Comparison of ENCODE assay signal across 13 mouse cellular contexts in the genomic region with DNA sequence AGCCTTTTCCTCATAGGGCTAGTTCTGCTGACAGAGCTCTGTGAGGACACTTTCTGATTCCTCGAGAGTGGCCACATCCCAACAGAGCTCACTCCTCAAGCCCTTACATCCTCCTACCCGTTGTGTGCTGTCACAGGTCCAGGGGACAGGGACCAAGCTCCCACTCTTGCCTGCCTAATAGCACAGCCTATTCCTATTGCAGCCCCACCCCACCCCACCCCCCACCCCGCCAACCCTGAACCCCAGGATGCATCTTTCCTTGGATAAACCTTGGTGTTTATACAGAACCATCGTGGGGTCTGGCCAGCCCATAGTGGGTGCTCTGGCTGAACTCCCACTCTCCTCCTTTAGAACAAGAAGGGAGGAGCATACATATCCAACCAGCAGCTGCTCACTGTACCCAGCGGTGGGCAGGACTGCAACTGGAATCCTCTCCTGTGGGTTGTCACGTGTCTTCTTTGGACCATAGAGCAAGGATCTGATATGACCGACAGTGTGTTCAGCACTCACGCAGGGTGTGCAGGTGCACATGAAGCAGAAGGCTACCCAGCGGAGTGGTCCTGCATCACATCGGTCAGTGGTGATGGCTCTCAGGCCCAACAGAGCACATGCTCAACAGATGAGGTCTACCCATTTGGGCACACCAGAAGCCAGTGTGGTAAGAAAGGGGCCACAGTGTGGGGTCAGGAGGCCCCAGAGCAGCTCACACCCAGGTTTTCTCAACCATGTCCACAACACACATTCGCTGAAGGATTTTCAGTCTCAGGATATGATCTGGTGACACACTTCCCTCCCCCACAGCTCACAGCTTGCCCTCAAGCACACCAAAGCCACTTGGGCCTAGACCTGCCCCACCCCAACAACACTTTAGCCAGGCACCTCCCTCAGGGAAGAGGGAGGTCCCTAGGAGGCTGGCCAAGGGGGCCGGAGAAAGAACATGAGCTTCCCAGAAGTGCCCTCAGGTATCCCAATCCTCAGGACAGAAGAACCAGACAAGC. TPM values are rescaled to one million over a fixed set of nuclear protein-coding genes. Genes with fewer than 3 reads are reported as not detected.
A peak's percentile ranks its signal among the peaks of the same experiment; 100 is the strongest.
DNase-seq lines count a peak whose midpoint lies in the region; ATAC-seq lines count a peak whose summit lies in the region.
"Had no signal": no experiment of that assay in that cellular context is flagged by ENCODE, and none has a peak within 500 bp of the region (broad histone marks: within the 10 kb centered on the region; RNA-seq: fewer than 3 reads in every experiment).

No protein-coding gene starts in this region.

- 91% methylated on average over 12 of the region's 12 CpGs for WGBS in hindbrain, embryonic 11.5 days
- WGBS in hindbrain, embryonic 13.5 days: 88% methylated on average over 12 of the region's 12 CpGs

- no peaks in the 10 kb centered on the region for H3K27me3 ChIP-seq in hindbrain, embryonic 11.5 days (ENCODE audit: control insufficient read depth, insufficient read depth, low read length)
- no peaks in the 10 kb centered on the region for H3K27me3 ChIP-seq in hindbrain, embryonic 13.5 days
- H3K27me3 ChIP-seq: CH12.LX; embryonic facial prominence, embryonic 12.5 days; limb, embryonic 13.5 days had no signal

- no peaks in the 10 kb centered on the region for H3K36me3 ChIP-seq in hindbrain, embryonic 11.5 days (ENCODE audit: control insufficient read depth, insufficient read depth, low read length)
- H3K36me3 ChIP-seq in hindbrain, embryonic 13.5 days: no peaks in the 10 kb centered on the region
- H3K36me3 ChIP-seq: embryonic facial prominence, embryonic 12.5 days had no signal

- H3K9me3 ChIP-seq in hindbrain, embryonic 11.5 days (ENCODE audit: control insufficient read depth, low read length): no peaks in the 10 kb centered on the region
- H3K9me3 ChIP-seq in hindbrain, embryonic 13.5 days: no peaks in the 10 kb centered on the region
- H3K9me3 ChIP-seq: embryonic facial prominence, embryonic 12.5 days; limb, embryonic 13.5 days had no signal

- no peak overlapping the region for H3K4me3 ChIP-seq in hindbrain, embryonic 11.5 days (ENCODE audit: low read depth, low read length)
- H3K4me3 ChIP-seq in hindbrain, embryonic 13.5 days: no peak overlapping the region
- H3K4me3 ChIP-seq: embryonic facial prominence, embryonic 12.5 days; limb, embryonic 13.5 days had no signal

- H3K27ac ChIP-seq in hindbrain, embryonic 11.5 days (ENCODE audit: low read depth, low read length): no peak overlapping the region
- no peak overlapping the region for H3K27ac ChIP-seq in hindbrain, embryonic 13.5 days
- H3K27ac ChIP-seq: embryonic facial prominence, embryonic 12.5 days; limb, embryonic 13.5 days had no signal

- no peak overlapping the region for H3K4me2 ChIP-seq in hindbrain, embryonic 11.5 days (replicated peaks; ENCODE audit: low read depth, low read length)
- no peak overlapping the region for H3K4me2 ChIP-seq in hindbrain, embryonic 13.5 days
- H3K4me2 ChIP-seq: embryonic facial prominence, embryonic 12.5 days; limb, embryonic 13.5 days had no signal

- H3K4me1 ChIP-seq in hindbrain, embryonic 11.5 days (replicated peaks; ENCODE audit: control insufficient read depth, insufficient read depth, low read length): peaks cover 6% of the 10 kb centered on the region
- peaks cover 61% of the 10 kb centered on the region for H3K4me1 ChIP-seq in hindbrain, embryonic 13.5 days (replicated peaks)

- no peak for DNase-seq in hindbrain, embryonic 11.5 days (ENCODE audit: low spot score)
- DNase-seq in 416B (ENCODE audit: low read depth) (peak; percentile 32), ZHBTc4 (ENCODE audit: low read depth, low spot score) (peak; percentile 39)
- peak; percentile 59 to 81 for DNase-seq in lung, postnatal 4 days
- no peak for DNase-seq in frontal cortex, adult 2 months (ENCODE audit: extremely low spot score in 1 of 2, low spot score in 1 of 2)
- DNase-seq: cerebellum, postnatal 14 days had no signal

- 0 out of 2 replicates have a peak, but pooled peaks have one; percentile 23 for ATAC-seq in hindbrain, embryonic 11.5 days (ENCODE audit: low FRiP score)
- ATAC-seq in hindbrain, embryonic 13.5 days (ENCODE audit: low FRiP score): no peak; the same call in 1 of the 2 replicates
- no peak for ATAC-seq in CD4-positive, CD25-positive, alpha-beta regulatory T cell, adult 4 months
- ATAC-seq: midbrain, embryonic 16.5 days had no signal

- no peak overlapping the region for H3K9ac ChIP-seq in hindbrain, embryonic 11.5 days (ENCODE audit: low read depth, low read length)
- no peak overlapping the region for H3K9ac ChIP-seq in hindbrain, embryonic 13.5 days
- H3K9ac ChIP-seq: embryonic facial prominence, embryonic 12.5 days; limb, embryonic 13.5 days had no signal

RNA-seq across cellular contexts. Expression of a gene that starts 2.4 kb away (rescaled TPM):
- polyA plus RNA-seq in hindbrain, embryonic 11.5 days (2014; fragmentation: Nextera tagmentation; extraction: Ambion mirVana): 0.28 TPM in 1 of 2 replicates, not detected in the other
- polyA plus RNA-seq in hindbrain, embryonic 13.5 days (2015; fragmentation: Nextera tagmentation; extraction: Ambion mirVana): 0.19 TPM in 1 of 2 replicates, not detected in the other
- not detected in 2 replicates for polyA plus RNA-seq in frontal cortex, adult 2 months (2012; rRNA removed)
- polyA plus RNA-seq in CD4-positive, CD25-positive, alpha-beta regulatory T cell, adult 4 months (2017; shearing (Covaris generic)): not detected
- polyA plus RNA-seq: brain, embryonic 14.5 days; embryonic facial prominence, embryonic 12.5 days; midbrain, embryonic 16.5 days had no signal

RNA-seq across cellular contexts. Expression of a gene that starts 19.6 kb away (rescaled TPM):
- polyA plus RNA-seq in hindbrain, embryonic 11.5 days (2014; fragmentation: Nextera tagmentation; extraction: Ambion mirVana): 30.4 and 35.4 TPM in 2 replicates
- 25.7 and 26.9 TPM in 2 replicates for polyA plus RNA-seq in hindbrain, embryonic 13.5 days (2015; fragmentation: Nextera tagmentation; extraction: Ambion mirVana)
- polyA plus RNA-seq in frontal cortex, adult 2 months (2012; rRNA removed): 57.6 and 60.4 TPM in 2 replicates
- 100 to 1,000 TPM; 209 to 217 TPM for polyA plus RNA-seq in CD4-positive, CD25-positive, alpha-beta regulatory T cell, adult 4 months (2017; shearing (Covaris generic))

Comparison
In these comparisons a context has a peak if more than half of its experiments do, and no peak if none do; other contexts are left out.
1. DNase-seq: peak in 416B (single experiment), ZHBTc4 (single experiment) and lung, postnatal 4 days (2 of 2); none in hindbrain, embryonic 11.5 days (single experiment) and frontal cortex, adult 2 months (0 of 2).